Mouse (Mus musculus) hindbrain, embryonic 16.5 days (tissue): ENCODE measurements around the gene Arnt2. TPM values are rescaled to one million over a fixed set of nuclear protein-coding genes. Genes with fewer than 3 reads are reported as not detected.

Experiments used
- ATAC-seq: fragments of 200-750 bp; cut with Nextera tagmentation; 2 replicates; pipeline ENCODE4 v1.8.0; 2017; ENCODE audit warnings: moderate TSS enrichment, moderate library complexity
- H3K27ac ChIP-seq: fragments of 300-500 bp; sonication (generic); 2 replicates; pipeline ENCODE4 v1.5.1; 2014; ENCODE audit warnings: low read depth, mild to moderate bottlenecking, control low read depth, low read length, moderate library complexity
- H3K27me3 ChIP-seq: fragments of 300-500 bp; sonication (generic); replicated peaks from 2 replicates; pipeline ENCODE4 v1.6.1; 2014; ENCODE audit warnings: low read length; ENCODE audit not compliant: control insufficient read depth, insufficient read depth
- H3K36me3 ChIP-seq: fragments of 300-500 bp; sonication (generic); 2 replicates; pipeline ENCODE4 v1.6.1; 2014; ENCODE audit warnings: mild to moderate bottlenecking, low read length, moderate library complexity, mixed read lengths; ENCODE audit not compliant: control insufficient read depth, insufficient read depth
- H3K4me1 ChIP-seq: fragments of 300-500 bp; sonication (generic); 2 replicates; pipeline ENCODE4 v1.6.1; 2014; ENCODE audit warnings: low read depth, low read length; ENCODE audit not compliant: control insufficient read depth, insufficient read depth
- H3K4me2 ChIP-seq: fragments of 300-500 bp; sonication (generic); 2 replicates; pipeline ENCODE4 v1.6.1; 2014; ENCODE audit warnings: mild to moderate bottlenecking, low read length, control low read depth, moderate library complexity
- H3K4me3 ChIP-seq: fragments of 300-500 bp; sonication (generic); 2 replicates; pipeline ENCODE4 v1.5.1; 2014; ENCODE audit warnings: mild to moderate bottlenecking, low read length, control low read depth, moderate library complexity
- H3K9ac ChIP-seq: fragments of 300-500 bp; sonication (generic); 2 replicates; pipeline ENCODE4 v1.6.1; 2014; ENCODE audit warnings: low read depth, mild to moderate bottlenecking, control low read depth, low read length, moderate library complexity
- H3K9me3 ChIP-seq: fragments of 300-500 bp; sonication (generic); 2 replicates; pipeline ENCODE4 v1.6.1; 2014; ENCODE audit warnings: mild to moderate bottlenecking, low read length, moderate library complexity; ENCODE audit not compliant: control insufficient read depth
- WGBS: fragments of 180-500 bp; shearing (Covaris S2); extraction: QIAGEN DNeasy Blood & Tissue Kit; methylation state at CpG from one replicate; pipeline ENCODE4 v1.1.7; 2014; 5-methylcytosine and 5-hydroxymethylcytosine counted together
- polyA plus RNA-seq: library from polyadenylated mRNA; unstranded; fragments of >200 nt; fragmentation: Nextera tagmentation; extraction: Ambion mirVana; gene quantifications from 2 replicates; pipeline ENCODE4 v1.2.1, GENCODE M21; 2015

Gene Arnt2
- polyA plus RNA-seq, 1 experiment from 2014 or later, result 53.8 TPM

DNA sequence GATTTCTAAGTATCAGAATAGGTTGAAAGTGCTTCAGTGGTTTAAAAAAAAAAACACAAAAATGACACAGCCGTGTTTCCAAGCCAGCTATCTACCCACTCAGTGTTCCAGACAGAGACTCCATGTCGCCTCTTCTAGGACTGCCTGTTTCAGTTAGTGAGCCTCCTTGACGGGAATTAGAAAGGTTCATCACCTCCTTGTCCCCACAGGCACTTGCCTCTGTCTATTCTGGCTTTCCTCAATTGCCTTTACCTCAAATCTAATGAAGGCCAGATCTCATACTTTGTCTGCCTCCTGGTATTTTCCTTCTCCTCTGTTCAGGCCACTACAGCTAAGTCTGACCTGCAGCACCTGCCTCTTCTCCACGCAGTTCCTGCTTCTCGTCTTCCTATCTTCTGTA lies 1.7 kb downstream of the Arnt2 start:
- H3K27ac ChIP-seq, result no peak overlapping the region
- peak overlapping the region; percentile 77 for H3K4me3 ChIP-seq
- H3K36me3 ChIP-seq, result no peaks in the 10 kb centered on the region
- peak overlapping the region; percentile 56 for H3K4me2 ChIP-seq
- H3K4me1 ChIP-seq, result peaks cover 29% of the 10 kb centered on the region
- H3K27me3 ChIP-seq, result no peaks in the 10 kb centered on the region
- no peaks in the 10 kb centered on the region for H3K9me3 ChIP-seq
- H3K9ac ChIP-seq, result peak overlapping the region; percentile 12; the same call in 1 of the 2 replicates
- 62% methylated on average over 5 of the region's 5 CpGs for WGBS
- no peak for ATAC-seq

DNA sequence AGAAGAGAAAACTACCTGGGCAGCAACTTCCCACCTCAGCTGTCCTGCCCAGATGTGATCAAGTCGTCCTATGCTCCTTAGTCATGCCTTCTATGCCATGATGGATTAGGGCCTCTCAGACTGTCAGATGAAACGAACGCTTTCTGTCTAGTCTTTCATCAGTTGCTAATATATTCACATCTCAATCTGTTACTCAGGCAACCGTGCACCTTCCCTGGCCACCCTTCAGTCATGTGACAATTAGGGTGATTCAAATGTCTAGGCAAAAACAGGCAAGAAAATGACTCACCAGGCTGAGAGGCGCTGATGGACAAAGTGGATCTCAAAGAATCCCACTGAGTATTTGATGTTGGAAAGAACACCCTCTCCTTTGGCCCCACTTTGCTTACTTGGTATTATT lies 6.6 kb downstream of the Arnt2 start:
- H3K9me3 ChIP-seq, result no peaks in the 10 kb centered on the region
- H3K4me1 ChIP-seq, result peaks cover 34% of the 10 kb centered on the region
- no peak overlapping the region for H3K9ac ChIP-seq
- H3K27me3 ChIP-seq, result no peaks in the 10 kb centered on the region
- 21% methylated on average over 5 of the region's 5 CpGs for WGBS
- H3K36me3 ChIP-seq, result no peaks in the 10 kb centered on the region
- no peak for ATAC-seq
- H3K27ac ChIP-seq, result no peak overlapping the region
- no peak overlapping the region for H3K4me2 ChIP-seq
- H3K4me3 ChIP-seq, result no peak overlapping the region

DNA sequence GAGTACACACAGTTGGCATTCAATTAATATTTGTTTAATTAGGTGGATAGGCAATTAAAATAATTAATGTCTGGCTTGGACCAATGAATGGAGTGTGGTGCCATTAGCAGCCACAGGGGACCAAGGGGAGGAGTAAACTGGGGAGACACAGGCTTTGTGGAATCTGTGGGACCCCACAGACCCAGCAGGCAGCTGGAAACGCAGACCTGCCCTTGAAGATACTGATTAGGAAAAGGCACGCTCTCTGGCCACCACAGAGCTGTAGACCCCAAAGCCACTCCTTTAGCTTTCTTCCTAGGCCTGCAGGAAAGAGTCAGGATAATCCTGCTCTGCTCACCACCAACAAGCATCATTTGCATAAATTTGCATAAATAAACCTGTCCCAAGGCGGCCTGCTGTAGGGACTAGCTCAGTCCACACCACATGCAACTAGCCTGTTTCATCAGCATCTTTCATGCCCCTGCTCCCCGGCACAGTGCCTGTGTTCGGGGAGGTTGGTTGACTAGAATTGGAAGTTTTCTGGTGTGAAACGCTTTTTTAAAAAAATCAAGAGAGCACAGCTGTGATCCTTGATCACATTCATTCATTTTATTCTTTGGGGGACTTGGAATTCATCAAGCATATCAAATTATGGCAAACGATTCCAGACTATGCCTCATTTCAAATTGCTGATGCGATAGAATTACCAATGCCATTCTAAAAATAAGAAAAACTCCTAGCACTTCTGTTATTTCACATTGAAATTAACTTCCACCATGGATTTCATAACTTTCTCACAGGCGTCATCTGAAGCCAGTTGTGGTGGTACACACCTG lies 8.1 kb downstream of the Arnt2 start:
- peak; percentile 81 for ATAC-seq
- Histone ChIP-seq H3K9ac (no peak overlapping the region), H3K4me1 (peaks cover 32% of the 10 kb centered on the region), H3K27me3 (no peaks in the 10 kb centered on the region), H3K9me3 (no peaks in the 10 kb centered on the region), H3K4me2 (no peak overlapping the region), H3K4me3 (no peak overlapping the region), H3K36me3 (no peaks in the 10 kb centered on the region), H3K27ac (peak overlapping the region; percentile 66; the same call in 1 of the 2 replicates)
- 21% methylated on average over 9 of the region's 9 CpGs for WGBS

GRCm38 (mm10) chr7:84397320-84397719 lies 12.7 kb downstream of the Arnt2 start:
- Histone ChIP-seq H3K36me3 (no peaks in the 10 kb centered on the region), H3K9me3 (no peaks in the 10 kb centered on the region), H3K4me1 (peaks cover 19% of the 10 kb centered on the region), H3K27me3 (no peaks in the 10 kb centered on the region), H3K27ac (no peak overlapping the region), H3K4me3 (no peak overlapping the region), H3K9ac (no peak overlapping the region), H3K4me2 (no peak overlapping the region)
- WGBS, result 30% methylated on average over 1 of the region's 1 CpGs
- peak; percentile 63 for ATAC-seq

- Histone ChIP-seq H3K27me3 (no peaks in the 10 kb centered on the region), H3K9me3 (no peaks in the 10 kb centered on the region), H3K4me2 (no peak overlapping the region), H3K4me3 (no peak overlapping the region), H3K36me3 (no peaks in the 10 kb centered on the region), H3K4me1 (peaks cover 12% of the 10 kb centered on the region), H3K9ac (no peak overlapping the region), H3K27ac (no peak overlapping the region)
- no peak for ATAC-seq
- WGBS, result 95% methylated on average over 3 of the region's 3 CpGs
Measured at GRCm38 (mm10) chr7:84396581-84396980, 13.4 kb downstream of the Arnt2 start.

GRCm38 (mm10) chr7:84387826-84388225 lies 22.1 kb downstream of the Arnt2 start:
- Histone ChIP-seq H3K27ac (no peak overlapping the region), H3K36me3 (no peaks in the 10 kb centered on the region), H3K9me3 (no peaks in the 10 kb centered on the region), H3K27me3 (no peaks in the 10 kb centered on the region), H3K4me2 (no peak overlapping the region), H3K4me1 (no peaks in the 10 kb centered on the region), H3K9ac (no peak overlapping the region), H3K4me3 (no peak overlapping the region)
- no peak for ATAC-seq
- WGBS, result 76% methylated on average over 3 of the region's 3 CpGs

GRCm38 (mm10) chr7:84386472-84386871 lies 23.5 kb downstream of the Arnt2 start:
- WGBS, result 71% methylated on average over 1 of the region's 1 CpGs
- ATAC-seq, result 0 out of 2 replicates have a peak, but pooled peaks have one; percentile 12

GRCm38 (mm10) chr7:84384778-84385177 lies 25.2 kb downstream of the Arnt2 start:
- Histone ChIP-seq H3K27ac (no peak overlapping the region), H3K27me3 (no peaks in the 10 kb centered on the region), H3K4me2 (no peak overlapping the region), H3K4me1 (no peaks in the 10 kb centered on the region), H3K9me3 (no peaks in the 10 kb centered on the region), H3K36me3 (no peaks in the 10 kb centered on the region), H3K4me3 (no peak overlapping the region), H3K9ac (no peak overlapping the region)
- no peak for ATAC-seq
- WGBS, result 98% methylated on average over 4 of the region's 4 CpGs

More at GRCm38 (mm10) chr7:84386472-84386871, 23.5 kb downstream of the Arnt2 start:
- Histone ChIP-seq H3K9ac (no peak overlapping the region), H3K27ac (no peak overlapping the region), H3K4me1 (no peaks in the 10 kb centered on the region), H3K4me2 (no peak overlapping the region), H3K27me3 (no peaks in the 10 kb centered on the region), H3K36me3 (no peaks in the 10 kb centered on the region), H3K4me3 (no peak overlapping the region), H3K9me3 (no peaks in the 10 kb centered on the region)

GRCm38 (mm10) chr7:84384086-84384485 lies 25.9 kb downstream of the Arnt2 start:
- H3K9ac ChIP-seq, result no peak overlapping the region
- ATAC-seq, result no peak

More at GRCm38 (mm10) chr7:84384086-84384485, 25.9 kb downstream of the Arnt2 start:
- Histone ChIP-seq H3K36me3 (no peaks in the 10 kb centered on the region), H3K4me3 (no peak overlapping the region), H3K27ac (no peak overlapping the region), H3K9me3 (no peaks in the 10 kb centered on the region), H3K4me2 (no peak overlapping the region), H3K4me1 (no peaks in the 10 kb centered on the region), H3K27me3 (no peaks in the 10 kb centered on the region)
- 93% methylated on average over 7 of the region's 7 CpGs for WGBS
